Mouse (Mus musculus): ENCODE results near the gene Ptgs2.

Ptgs2 gene

DNA sequence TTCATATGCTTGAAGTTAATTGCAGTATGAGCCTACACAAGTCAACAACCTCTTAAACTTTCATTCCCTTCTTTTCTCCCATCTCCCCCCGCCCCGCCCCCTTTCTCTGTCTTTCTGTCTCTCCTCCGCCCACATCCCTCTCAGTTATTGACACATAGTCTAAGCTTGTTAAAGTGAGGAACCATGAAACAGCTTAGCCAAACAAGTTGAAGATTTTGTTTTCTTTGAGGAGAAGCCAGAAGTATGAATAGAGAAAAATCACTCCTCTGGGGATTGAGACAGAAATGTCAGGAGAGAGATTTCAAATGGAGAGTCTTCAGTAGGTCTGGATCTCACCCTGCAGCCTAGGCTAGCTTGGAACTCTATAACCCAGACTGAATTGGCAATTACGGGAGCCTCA, 47.4 kb downstream of the Ptgs2 start:
- no peak for DNase-seq (ENCODE audit: low read depth, low spot score)

DNA sequence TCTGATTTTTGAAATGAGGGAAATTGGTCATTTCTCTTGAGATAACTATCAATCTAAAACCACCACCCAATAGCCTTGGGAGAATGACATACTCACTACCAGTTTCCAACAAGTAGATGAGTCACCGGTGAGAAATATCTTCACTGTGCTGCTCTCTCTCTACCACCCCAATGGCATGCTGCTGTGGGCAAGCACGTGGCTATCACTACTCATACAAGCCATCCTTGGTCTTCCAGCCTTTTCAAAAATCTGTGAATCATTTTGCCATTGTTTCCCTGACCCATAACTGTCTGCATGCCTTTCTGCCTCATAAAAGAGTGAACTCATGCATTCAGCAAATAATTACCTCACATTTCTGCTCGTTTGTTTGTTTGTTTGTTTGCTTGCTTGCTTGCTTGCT, 51.6 kb downstream of the Ptgs2 start:
- no peak for DNase-seq (ENCODE audit: low read depth, low spot score)

All from ES-CJ7 (cell line).